ENCODE assay signal across 8 mouse cellular contexts in the genomic region with DNA sequence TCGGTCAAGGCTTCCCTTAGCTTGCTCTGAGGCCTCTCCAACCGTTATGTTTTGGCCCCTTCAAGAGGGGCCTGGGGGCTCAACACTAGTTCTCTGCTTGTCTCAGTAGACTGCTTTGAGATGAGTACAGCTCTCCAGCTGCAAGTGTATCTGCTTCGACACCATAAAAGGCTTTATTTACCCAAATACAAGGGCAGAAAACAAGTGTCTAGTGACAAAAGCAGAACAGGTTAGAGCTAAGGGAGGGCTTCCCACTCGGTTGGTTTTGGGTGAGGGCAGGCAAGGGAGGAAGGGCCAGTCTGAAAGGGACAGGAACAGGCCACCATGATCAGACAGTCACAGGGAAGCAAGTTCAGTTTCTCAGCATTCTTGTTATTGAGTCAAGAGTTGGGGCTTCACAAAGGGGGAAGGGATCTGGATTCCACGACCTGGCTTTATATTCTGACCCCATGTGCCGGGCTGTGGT. TPM values are rescaled to one million over a fixed set of nuclear protein-coding genes. Genes with fewer than 3 reads are reported as not detected.
DNase-seq lines count a peak whose midpoint lies in the region; ATAC-seq lines count a peak whose summit lies in the region.

No protein-coding gene starts in this region.

- peak overlapping the region; percentile 99 for H3K9ac ChIP-seq in neural tube, embryonic 11.5 days (ENCODE audit: low read length)
- H3K9ac ChIP-seq in forebrain, embryonic 11.5 days (ENCODE audit: low read length) = peak overlapping the region; percentile 98
- H3K9ac ChIP-seq in intestine, embryonic 14.5 days (ENCODE audit: low read length) = peak overlapping the region; percentile 95

- H3K9me3 ChIP-seq in neural tube, embryonic 11.5 days (ENCODE audit: control insufficient read depth, low read length) = no peaks in the 10 kb centered on the region
- H3K9me3 ChIP-seq in forebrain, embryonic 11.5 days (ENCODE audit: control insufficient read depth, low read length) = no peaks in the 10 kb centered on the region
- no peaks in the 10 kb centered on the region for H3K9me3 ChIP-seq in intestine, embryonic 14.5 days (ENCODE audit: control insufficient read depth, low read length)

- no peaks in the 10 kb centered on the region for H3K27me3 ChIP-seq in neural tube, embryonic 11.5 days (ENCODE audit: control insufficient read depth, insufficient read depth, low read length)
- H3K27me3 ChIP-seq in forebrain, embryonic 11.5 days (ENCODE audit: control insufficient read depth, insufficient read depth, low read length) = no peaks in the 10 kb centered on the region
- H3K27me3 ChIP-seq in intestine, embryonic 14.5 days (replicated peaks; ENCODE audit: control insufficient read depth, insufficient read depth, low read length) = no peaks in the 10 kb centered on the region

- H3K4me3 ChIP-seq in neural tube, embryonic 11.5 days (ENCODE audit: low read depth, low read length) = peak overlapping the region; percentile 86
- H3K4me3 ChIP-seq in forebrain, embryonic 11.5 days (ENCODE audit: low read depth, low read length) = peak overlapping the region; percentile 83
- H3K4me3 ChIP-seq in intestine, embryonic 14.5 days (ENCODE audit: low read depth, low read length) = peak overlapping the region; percentile 72

- ATAC-seq in neural tube, embryonic 11.5 days (ENCODE audit: insufficient read depth, low FRiP score, low TSS enrichment) = no peak
- no peak for ATAC-seq in forebrain, embryonic 11.5 days (replicated peaks; ENCODE audit: low FRiP score)
- no peak for ATAC-seq in intestine, embryonic 14.5 days (replicated peaks; ENCODE audit: low FRiP score, low TSS enrichment, low read depth)
- ATAC-seq in megakaryocyte, adult 5-6 weeks (ENCODE audit: poor library complexity, severe bottlenecking) = peak; percentile 35
- no peak for ATAC-seq in CD4-positive, CD25-positive, alpha-beta regulatory T cell, adult 4 months

- H3K27ac ChIP-seq in neural tube, embryonic 11.5 days (ENCODE audit: low read depth, low read length) = peak overlapping the region; percentile 99
- peak overlapping the region; percentile 95 for H3K27ac ChIP-seq in forebrain, embryonic 11.5 days (ENCODE audit: low read depth, low read length)
- H3K27ac ChIP-seq in intestine, embryonic 14.5 days (ENCODE audit: low read depth) = peak overlapping the region; percentile 98

- WGBS in neural tube, embryonic 11.5 days = 15% methylated on average over 6 of the region's 6 CpGs
- 11% methylated on average over 6 of the region's 6 CpGs for WGBS in forebrain, embryonic 11.5 days
- 13% methylated on average over 6 of the region's 6 CpGs for WGBS in intestine, embryonic 14.5 days

- peak overlapping the region; percentile 73 for H3K4me2 ChIP-seq in neural tube, embryonic 11.5 days (ENCODE audit: low read depth)
- H3K4me2 ChIP-seq in forebrain, embryonic 11.5 days (ENCODE audit: low read depth, low read length, severe bottlenecking) = peak overlapping the region; percentile 75
- H3K4me2 ChIP-seq in intestine, embryonic 14.5 days (ENCODE audit: low read length) = peak overlapping the region; percentile 62

- H3K36me3 ChIP-seq in neural tube, embryonic 11.5 days (ENCODE audit: control insufficient read depth, insufficient read depth, low read length) = peaks cover 11% of the 10 kb centered on the region
- peaks cover 10% of the 10 kb centered on the region; the same call in 1 of the 2 replicates for H3K36me3 ChIP-seq in forebrain, embryonic 11.5 days (ENCODE audit: control insufficient read depth, insufficient read depth, low read length)
- H3K36me3 ChIP-seq in intestine, embryonic 14.5 days (ENCODE audit: control insufficient read depth, insufficient read depth, low read length) = peaks cover 32% of the 10 kb centered on the region

- peaks cover 21% of the 10 kb centered on the region for H3K4me1 ChIP-seq in neural tube, embryonic 11.5 days (ENCODE audit: control insufficient read depth, insufficient read depth, low read length)
- H3K4me1 ChIP-seq in forebrain, embryonic 11.5 days (replicated peaks; ENCODE audit: control insufficient read depth, insufficient read depth, low read length) = peaks cover 27% of the 10 kb centered on the region
- H3K4me1 ChIP-seq in intestine, embryonic 14.5 days (replicated peaks; ENCODE audit: control insufficient read depth, insufficient read depth, low read length) = peaks cover 25% of the 10 kb centered on the region

- DNase-seq in neural tube, embryonic 11.5 days (ENCODE audit: low spot score) = peak; percentile 30
- DNase-seq in neural tube, embryonic 10.5 days (ENCODE audit: extremely low spot score, low spot score) = no peak
- DNase-seq in forebrain, embryonic 11.5 days (ENCODE audit: low spot score) = peak; percentile 52
- DNase-seq in intestine, embryonic 14.5 days (ENCODE audit: low spot score) = no peak
- no peak for DNase-seq in gastrocnemius, adult 8-10 months (ENCODE audit: low spot score in 2 of 2)
- no peak for DNase-seq in right cerebral cortex, postnatal 10 days (ENCODE audit: low spot score in 2 of 2)

RNA-seq across cellular contexts. Expression of gene Plekho1, which starts 1.4 kb away (rescaled TPM):
- 72.8 and 79.5 TPM in 2 replicates for polyA plus RNA-seq in neural tube, embryonic 11.5 days (2014; fragmentation: Nextera tagmentation; extraction: Ambion mirVana)
- polyA plus RNA-seq in forebrain, embryonic 11.5 days (2014; fragmentation: Nextera tagmentation; extraction: Ambion mirVana) = 82.5 and 85.6 TPM in 2 replicates
- polyA plus RNA-seq in intestine, embryonic 14.5 days (2014; fragmentation: Nextera tagmentation; extraction: Ambion mirVana) = 33.3 and 35.0 TPM in 2 replicates
- 116 and 124 TPM in 2 replicates for total RNA-seq in megakaryocyte, adult 5-6 weeks (2015)
- 104 and 119 TPM in 2 replicates for total RNA-seq in megakaryocyte, adult 5-6 weeks (2017)
- 10 to 100 TPM; 11.3 to 16.5 (median 12.9) TPM for total RNA-seq in gastrocnemius, adult 8-10 months (2022)
- 10 to 100 TPM in 1 of 2 experiments, 1 to 10 TPM in 1; 9.8 to 10.1 TPM for polyA plus RNA-seq in CD4-positive, CD25-positive, alpha-beta regulatory T cell, adult 4 months (2017; shearing (Covaris generic))

Comparison
In these comparisons a context has a peak if more than half of its experiments do, and no peak if none do; other contexts are left out.
1. DNase-seq: peak in neural tube, embryonic 11.5 days (single experiment) and forebrain, embryonic 11.5 days (single experiment); none in neural tube, embryonic 10.5 days (single experiment), intestine, embryonic 14.5 days (single experiment), gastrocnemius, adult 8-10 months (0 of 2) and right cerebral cortex, postnatal 10 days (0 of 2).
2. Peak in every context shown above with its lines, with median percentiles within 50 percentile points of each other: H3K27ac ChIP-seq, H3K4me2 ChIP-seq, H3K4me3 ChIP-seq and H3K9ac ChIP-seq.